Mouse (Mus musculus): ENCODE measurements around the gene Igf2bp2.

The Igf2bp2 gene

DNA sequence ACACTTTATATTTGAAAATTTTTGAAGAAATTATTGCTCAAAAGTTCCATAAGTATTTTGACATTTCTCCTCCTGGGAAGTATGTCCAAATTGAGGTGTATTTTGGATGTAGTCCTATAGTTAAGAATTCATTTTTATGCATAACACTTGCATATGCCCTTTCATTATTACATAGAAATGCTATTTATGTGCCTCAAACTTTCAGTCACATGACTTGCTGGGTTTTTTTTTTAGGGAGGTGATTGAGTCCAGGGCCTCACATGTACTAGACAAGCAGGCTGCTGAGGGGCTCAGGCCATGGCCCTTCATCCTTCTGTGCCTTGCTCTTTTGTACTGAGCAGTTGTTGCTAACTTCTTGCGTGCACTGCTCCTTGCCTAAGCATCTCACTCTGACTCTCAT, 123.1 kb downstream of the Igf2bp2 start:
- no peak for DNase-seq (ENCODE audit: low read depth)

DNA sequence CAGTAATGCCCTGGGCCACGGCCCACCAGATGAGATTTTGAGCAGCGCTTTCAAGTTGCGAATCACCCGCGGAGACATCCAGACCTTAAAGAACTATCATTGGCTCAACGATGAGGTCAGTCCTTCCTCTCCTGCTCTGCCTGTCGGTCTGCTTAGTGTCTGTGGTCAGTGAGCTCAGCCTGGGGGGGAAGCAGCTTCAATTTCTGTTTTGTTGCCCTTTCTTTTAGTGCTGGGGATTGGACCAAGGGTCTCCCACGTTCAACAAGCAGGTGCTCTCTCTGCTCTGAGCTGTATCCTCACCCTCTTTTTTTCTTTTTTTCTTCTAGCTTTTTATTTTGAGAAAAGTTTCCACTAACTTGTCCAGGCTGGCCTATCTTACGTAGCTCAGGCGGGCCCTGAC, 124.5 kb downstream of the Igf2bp2 start:
- DNase-seq (ENCODE audit: low read depth) = peak; percentile 42

DNA sequence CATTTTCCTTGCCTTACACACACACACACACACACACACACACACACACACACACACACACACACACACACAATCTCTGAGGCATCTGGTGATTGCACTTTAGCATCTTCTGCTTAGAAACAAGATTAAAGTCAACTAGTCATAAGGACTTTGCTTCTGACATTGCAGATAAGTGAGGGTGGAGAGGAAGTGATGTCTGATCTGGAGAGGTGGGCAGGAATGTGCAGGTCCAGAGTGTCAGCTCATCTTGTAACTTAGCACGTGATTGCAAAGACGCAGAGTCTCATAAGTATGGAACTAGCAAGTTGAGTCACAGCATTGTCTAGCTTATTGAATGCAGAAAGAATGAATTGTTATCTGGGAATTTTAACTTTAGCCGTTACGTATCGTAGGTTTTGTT, 135.6 kb downstream of the Igf2bp2 start:
- no peak for DNase-seq (ENCODE audit: low read depth)

DNA sequence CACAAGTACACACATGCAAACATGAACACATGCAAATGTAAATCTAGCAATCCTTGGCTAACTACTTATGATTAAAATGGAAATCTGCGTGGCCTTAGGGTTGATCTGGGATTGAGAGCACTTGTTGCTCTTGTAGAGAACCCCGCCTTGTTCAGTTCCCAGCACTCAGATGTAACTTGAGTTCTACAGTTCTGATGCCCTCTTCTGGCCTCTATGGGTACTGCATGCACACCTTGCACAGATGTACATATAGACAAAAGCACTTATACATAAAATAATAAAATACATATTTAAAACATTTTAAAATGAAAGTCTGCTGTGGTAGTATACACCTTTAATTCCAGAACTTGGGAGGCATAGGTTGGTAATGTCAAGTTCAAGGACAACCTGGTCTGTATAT, 141.0 kb downstream of the Igf2bp2 start:
- peak; percentile 24 for DNase-seq (ENCODE audit: low read depth)

DNA sequence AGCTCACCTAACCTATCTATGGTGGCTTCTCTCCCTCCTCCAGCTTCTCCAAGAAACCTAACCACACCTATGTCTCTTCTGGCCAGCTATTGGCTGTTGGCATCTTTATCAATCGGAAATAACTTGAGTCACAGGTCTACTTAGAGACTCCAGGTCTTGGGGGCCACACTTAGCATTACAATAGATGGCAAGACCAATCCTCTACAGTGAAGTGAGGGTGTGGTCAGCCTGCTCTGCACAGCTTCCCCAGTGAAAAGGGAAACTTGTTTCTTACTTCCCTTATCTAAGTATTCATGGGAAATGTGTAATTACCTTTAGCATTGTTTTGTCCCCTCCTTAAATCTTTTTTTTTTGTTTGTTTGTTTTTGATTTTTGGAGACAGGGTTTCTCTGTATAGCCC, 147.5 kb downstream of the Igf2bp2 start:
- DNase-seq (ENCODE audit: low read depth) = no peak

DNA sequence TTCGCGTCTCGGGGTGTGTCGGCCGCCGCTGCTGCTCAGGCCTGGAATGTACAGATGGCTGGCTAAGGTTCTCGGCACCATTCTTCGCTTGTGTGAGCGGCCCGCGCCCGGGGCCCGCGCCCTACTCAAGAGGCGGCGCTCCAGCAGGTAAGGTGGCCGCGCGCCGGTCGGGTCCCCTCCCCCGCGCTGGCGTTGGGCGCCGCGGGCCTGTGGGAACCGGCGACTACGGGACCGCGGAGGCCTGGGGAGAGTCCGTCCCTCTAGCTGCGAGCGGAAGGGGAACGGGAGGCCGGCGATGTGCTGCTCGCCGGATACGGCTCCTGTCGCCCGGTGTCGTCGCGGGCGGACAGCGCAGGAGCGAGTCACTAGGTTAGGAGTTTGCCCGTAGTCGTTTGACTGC, 153.5 kb downstream of the Igf2bp2 start:
- no peak for DNase-seq (ENCODE audit: low read depth)

DNA sequence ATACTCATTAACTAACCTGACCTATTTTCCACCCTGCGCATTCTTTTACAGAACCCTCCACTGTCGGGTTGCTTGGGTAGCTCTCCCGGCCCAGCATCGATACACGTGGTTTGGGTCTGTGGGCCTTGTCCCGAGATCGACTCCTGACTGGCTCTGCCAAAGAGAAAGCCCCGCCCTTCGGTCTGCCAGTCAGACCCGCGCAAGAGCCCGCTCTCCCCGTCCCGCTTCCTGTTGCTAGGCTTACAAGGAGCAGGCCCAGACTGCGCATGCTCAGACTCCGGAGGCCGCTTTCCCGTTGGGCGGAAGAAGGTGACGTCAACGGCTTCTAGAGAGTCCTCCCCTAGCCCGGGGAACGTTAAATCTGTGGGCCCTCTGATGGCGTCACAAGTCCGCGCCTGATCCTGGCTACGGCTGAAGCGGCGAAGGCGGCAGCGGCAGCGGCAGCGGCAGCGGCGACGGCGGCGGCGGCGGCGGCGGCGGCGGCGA, 154.0 kb downstream of the Igf2bp2 start, which contains the start of gene Senp2:
Senp2 (plus strand) TSS at position 386 of the 486 bp plus-strand sequence.
- peak; percentile 100 for DNase-seq (ENCODE audit: low read depth)
